Mouse (Mus musculus) kidney, postnatal 0 days (tissue): ENCODE data around the gene B4galt1. TPM values are rescaled to one million over a fixed set of nuclear protein-coding genes. Genes with fewer than 3 reads are reported as not detected.

Experiments used
- ATAC-seq: fragments of 200-750 bp; cut with Nextera tagmentation; replicated peaks from 2 replicates; pipeline ENCODE4 v1.8.0; 2017; ENCODE audit warnings: low read depth, moderate number of reproducible peaks, moderate TSS enrichment, moderate library complexity; ENCODE audit not compliant: low FRiP score
- DNase-seq: peaks from one replicate; pipeline ENCODE4 v3.0.0-alpha.2; 2016; ENCODE audit warnings: low spot score
- H3K27ac ChIP-seq: fragments of 300-500 bp; sonication (generic); 2 replicates; pipeline ENCODE4 v1.5.1; 2014; ENCODE audit warnings: mild to moderate bottlenecking
- H3K27me3 ChIP-seq: fragments of 300-500 bp; sonication (generic); 2 replicates; pipeline ENCODE4 v1.6.1; 2014; ENCODE audit warnings: low read length, mixed read lengths; ENCODE audit not compliant: insufficient read depth
- H3K36me3 ChIP-seq: fragments of 300-500 bp; sonication (generic); 2 replicates; pipeline ENCODE4 v1.6.1; 2014; ENCODE audit warnings: low read length, mixed read lengths; ENCODE audit not compliant: insufficient read depth
- H3K4me1 ChIP-seq: fragments of 300-500 bp; sonication (generic); replicated peaks from 2 replicates; pipeline ENCODE4 v1.6.1; 2014; ENCODE audit warnings: antibody characterized with exemption, low read length, mixed read lengths; ENCODE audit not compliant: insufficient read depth
- H3K4me2 ChIP-seq: fragments of 300-500 bp; sonication (generic); 2 replicates; pipeline ENCODE4 v1.6.1; 2014; ENCODE audit warnings: mild to moderate bottlenecking, low read length, moderate library complexity, mixed read lengths
- H3K4me3 ChIP-seq: fragments of 300-500 bp; sonication (generic); replicated peaks from 2 replicates; pipeline ENCODE4 v1.5.1; 2014; ENCODE audit warnings: low read depth, low read length
- H3K9ac ChIP-seq: fragments of 300-500 bp; sonication (generic); 2 replicates; pipeline ENCODE4 v1.6.1; 2014; ENCODE audit warnings: low read depth, low read length
- H3K9me3 ChIP-seq: fragments of 300-500 bp; sonication (generic); replicated peaks from 2 replicates; pipeline ENCODE4 v1.6.1; 2016; ENCODE audit warnings: low read length, inconsistent platforms, mixed read lengths
- CTCF ChIP-seq: IDR thresholded peaks from 2 replicates; pipeline ENCODE4 v1.5.1; 2016; ENCODE audit warnings: antibody characterized with exemption, low read depth, mild to moderate bottlenecking, moderate library complexity
- WGBS: fragments of 180-500 bp; shearing (Covaris S2); extraction: QIAGEN DNeasy Blood & Tissue Kit; methylation state at CpG from one replicate; pipeline ENCODE4 v1.1.7; 2014; 5-methylcytosine and 5-hydroxymethylcytosine counted together
- polyA plus RNA-seq: library from polyadenylated mRNA; unstranded; fragments of >200 nt; fragmentation: Nextera tagmentation; extraction: Ambion mirVana; gene quantifications from 2 replicates; pipeline ENCODE4 v1.2.1, GENCODE M21; 2015

B4galt1 gene
- polyA plus RNA-seq, 1 experiment from 2014 or later: 35.9 TPM

- no peak overlapping the region for H3K4me3 ChIP-seq
- 84% methylated on average over 3 of the region's 3 CpGs for whole genome bisulfite sequencing
- H3K4me1 ChIP-seq: no peaks in the 10 kb centered on the region
- H3K9me3 ChIP-seq: no peaks in the 10 kb centered on the region
- no peak overlapping the region for H3K9ac ChIP-seq
- no peak overlapping the region for H3K4me2 ChIP-seq
- no peaks in the 10 kb centered on the region for H3K36me3 ChIP-seq
- DNase-seq (no peak), ATAC-seq (no peak)
- TF ChIP-seq CTCF: no peak
- H3K27me3 ChIP-seq: no peaks in the 10 kb centered on the region
- no peak overlapping the region for H3K27ac ChIP-seq
These were observed 41.3 kb upstream of the B4galt1 start for GRCm38 (mm10) chr4:40895118-40895517.

GRCm38 (mm10) chr4:40891206-40891605 is 37.4 kb upstream of the B4galt1 start:
- no peak overlapping the region for H3K4me3 ChIP-seq
- H3K27me3 ChIP-seq: no peaks in the 10 kb centered on the region
- no peak overlapping the region for H3K4me2 ChIP-seq
- no peaks in the 10 kb centered on the region for H3K9me3 ChIP-seq
- no peaks in the 10 kb centered on the region for H3K36me3 ChIP-seq
- ATAC-seq: no peak
- WGBS: 83% methylated on average over 5 of the region's 5 CpGs
- H3K9ac ChIP-seq: no peak overlapping the region
- no peak for DNase-seq
- TF ChIP-seq CTCF: no peak
- no peaks in the 10 kb centered on the region for H3K4me1 ChIP-seq
- H3K27ac ChIP-seq: no peak overlapping the region

GRCm38 (mm10) chr4:40889983-40890382 is 36.2 kb upstream of the B4galt1 start:
- WGBS: 91% methylated on average over 4 of the region's 4 CpGs
- no peak for ATAC-seq
- no peak overlapping the region for H3K27ac ChIP-seq

GRCm38 (mm10) chr4:40889252-40889651 is 35.4 kb upstream of the B4galt1 start:
- no peaks in the 10 kb centered on the region for H3K27me3 ChIP-seq
- DNase-seq (no peak), ATAC-seq (0 out of 2 replicates have a peak, but pooled peaks have one; percentile 36)
- no peak overlapping the region for H3K4me3 ChIP-seq
- H3K4me1 ChIP-seq: no peaks in the 10 kb centered on the region
- 12% methylated on average over 3 of the region's 3 CpGs for WGBS
- no peak overlapping the region for H3K27ac ChIP-seq
- no peaks in the 10 kb centered on the region for H3K36me3 ChIP-seq
- TF ChIP-seq CTCF: no peak
- no peaks in the 10 kb centered on the region for H3K9me3 ChIP-seq
- no peak overlapping the region for H3K9ac ChIP-seq
- H3K4me2 ChIP-seq: no peak overlapping the region

More at GRCm38 (mm10) chr4:40889983-40890382, 36.2 kb upstream of the B4galt1 start:
- no peak for TF ChIP-seq CTCF
- no peak overlapping the region for H3K9ac ChIP-seq
- no peaks in the 10 kb centered on the region for H3K27me3 ChIP-seq
- H3K9me3 ChIP-seq: no peaks in the 10 kb centered on the region
- H3K4me3 ChIP-seq: no peak overlapping the region
- no peaks in the 10 kb centered on the region for H3K36me3 ChIP-seq
- no peak overlapping the region for H3K4me2 ChIP-seq
- no peak for DNase-seq
- H3K4me1 ChIP-seq: no peaks in the 10 kb centered on the region

- H3K9me3 ChIP-seq: no peaks in the 10 kb centered on the region
- WGBS: 56% methylated on average over 11 of the region's 11 CpGs
- TF ChIP-seq CTCF: no peak
- H3K4me3 ChIP-seq: no peak overlapping the region
- H3K27ac ChIP-seq: no peak overlapping the region
- DNase-seq: no peak
- no peaks in the 10 kb centered on the region for H3K27me3 ChIP-seq
- H3K36me3 ChIP-seq: no peaks in the 10 kb centered on the region
- no peak for ATAC-seq
- no peaks in the 10 kb centered on the region for H3K4me1 ChIP-seq
- H3K9ac ChIP-seq: no peak overlapping the region
- H3K4me2 ChIP-seq: no peak overlapping the region
These were observed 35.0 kb upstream of the B4galt1 start for GRCm38 (mm10) chr4:40888839-40889238.

- ATAC-seq: no peak
- Histone ChIP-seq H3K4me2 (no peak overlapping the region), H3K4me1 (no peaks in the 10 kb centered on the region), H3K4me3 (no peak overlapping the region), H3K9me3 (no peaks in the 10 kb centered on the region), H3K9ac (no peak overlapping the region), H3K27ac (no peak overlapping the region), H3K27me3 (no peaks in the 10 kb centered on the region), H3K36me3 (no peaks in the 10 kb centered on the region)
- DNase-seq: no peak
- WGBS: 58% methylated on average over 4 of the region's 4 CpGs
- TF ChIP-seq CTCF: no peak
These were observed 32.1 kb upstream of the B4galt1 start for GRCm38 (mm10) chr4:40885883-40886282.

GRCm38 (mm10) chr4:40885166-40885525 is 31.3 kb upstream of the B4galt1 start:
- no peak overlapping the region for H3K4me3 ChIP-seq

More at GRCm38 (mm10) chr4:40885166-40885525, 31.3 kb upstream of the B4galt1 start:
- no peaks in the 10 kb centered on the region for H3K27me3 ChIP-seq
- no peak overlapping the region for H3K9ac ChIP-seq
- no peaks in the 10 kb centered on the region for H3K4me1 ChIP-seq
- TF ChIP-seq CTCF: no peak
- WGBS: 57% methylated on average over 2 of the region's 2 CpGs
- H3K27ac ChIP-seq: no peak overlapping the region
- no peak for DNase-seq
- H3K4me2 ChIP-seq: no peak overlapping the region
- no peak for ATAC-seq
- no peaks in the 10 kb centered on the region for H3K9me3 ChIP-seq
- H3K36me3 ChIP-seq: no peaks in the 10 kb centered on the region
